Mouse (Mus musculus): Measurements from ENCODE around the gene Bhlhe41.
A peak's percentile ranks its signal among the peaks of the same experiment; 100 is the strongest.

Gene Bhlhe41

GRCm38 (mm10) chr6:145846076-145846475 lies 19.3 kb downstream of the Bhlhe41 start:
- DNase-seq (ENCODE audit: low spot score in 2 of 2) = no peak

GRCm38 (mm10) chr6:145845611-145846010 lies 19.7 kb downstream of the Bhlhe41 start:
- no peak for DNase-seq (ENCODE audit: low spot score in 2 of 2)

- no peak for DNase-seq (ENCODE audit: low spot score in 2 of 2)
Observed at GRCm38 (mm10) chr6:145835359-145835758, 30.0 kb downstream of the Bhlhe41 start.

GRCm38 (mm10) chr6:145832927-145833326 lies 32.4 kb downstream of the Bhlhe41 start:
- DNase-seq (ENCODE audit: low spot score in 2 of 2) = no peak

GRCm38 (mm10) chr6:145830617-145831016 lies 34.7 kb downstream of the Bhlhe41 start:
- DNase-seq (ENCODE audit: low spot score in 2 of 2) = no peak

GRCm38 (mm10) chr6:145830117-145830516 lies 35.2 kb downstream of the Bhlhe41 start:
- DNase-seq (ENCODE audit: low spot score in 2 of 2) = peak; percentile 38 to 61

- no peak for DNase-seq (ENCODE audit: low spot score in 2 of 2)
Observed at GRCm38 (mm10) chr6:145829062-145829835, 36.1 kb downstream of the Bhlhe41 start.

- DNase-seq (ENCODE audit: low spot score in 2 of 2) = no peak
Observed at GRCm38 (mm10) chr6:145826305-145826704, 39.1 kb downstream of the Bhlhe41 start.

- DNase-seq (ENCODE audit: low spot score in 2 of 2) = no peak
Observed at GRCm38 (mm10) chr6:145823588-145824234, 41.6 kb downstream of the Bhlhe41 start.

- DNase-seq (ENCODE audit: low spot score in 2 of 2) = no peak
Observed at GRCm38 (mm10) chr6:145823103-145823502, 42.3 kb downstream of the Bhlhe41 start.

GRCm38 (mm10) chr6:145822218-145822617 lies 43.1 kb downstream of the Bhlhe41 start:
- DNase-seq (ENCODE audit: low spot score in 2 of 2) = no peak

- DNase-seq (ENCODE audit: low spot score in 2 of 2) = no peak
Observed at GRCm38 (mm10) chr6:145819151-145819550, 46.2 kb downstream of the Bhlhe41 start.

- no peak for DNase-seq (ENCODE audit: low spot score in 2 of 2)
Observed at GRCm38 (mm10) chr6:145815200-145815599, 50.2 kb downstream of the Bhlhe41 start.

- no peak for DNase-seq (ENCODE audit: low spot score in 2 of 2)
Observed at GRCm38 (mm10) chr6:145811174-145811573, 54.2 kb downstream of the Bhlhe41 start.

- DNase-seq (ENCODE audit: low spot score in 2 of 2) = no peak
Observed at GRCm38 (mm10) chr6:145810015-145810414, 55.3 kb downstream of the Bhlhe41 start.

GRCm38 (mm10) chr6:145809566-145809965 lies 55.8 kb downstream of the Bhlhe41 start:
- no peak for DNase-seq (ENCODE audit: low spot score in 2 of 2)
